Mouse (Mus musculus): ENCODE results near the gene Ap3b2. TPM values are rescaled to one million over a fixed set of nuclear protein-coding genes. Genes with fewer than 3 reads are reported as not detected.
"Not testable (repeated sequence)": the region's sequence is repeated elsewhere in the genome, so short reads cannot be mapped to it uniquely, and the experiment has no call there.

Gene Ap3b2
- polyA plus RNA-seq, 1 experiment from 2014 or later: 120 TPM

DNA sequence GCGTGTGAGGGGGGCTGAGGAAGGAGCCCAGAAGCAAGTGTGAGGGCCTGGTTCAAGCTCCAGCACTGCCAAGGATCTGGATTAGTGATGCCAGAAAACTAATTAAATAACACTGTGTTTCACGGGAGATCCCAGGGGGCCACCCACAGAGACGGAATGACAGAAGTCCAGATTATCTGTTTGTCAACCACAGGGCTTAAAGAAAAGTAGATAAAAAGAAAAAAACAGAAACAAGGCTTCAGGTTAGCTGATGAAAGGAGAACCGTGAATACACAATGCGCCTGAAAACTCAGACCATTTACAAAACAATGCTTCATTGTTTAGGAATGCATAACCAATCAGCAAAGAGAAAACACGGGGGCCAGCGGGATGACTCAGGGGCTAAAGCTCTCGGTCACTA, 12.9 kb downstream of the Ap3b2 start:
- no peak overlapping the region for H3K4me3 ChIP-seq (replicated peaks; ENCODE audit: low read length)
- no peak overlapping the region for H3K4me2 ChIP-seq (replicated peaks)
- no peaks in the 10 kb centered on the region for H3K9me3 ChIP-seq (ENCODE audit: control insufficient read depth, low read length)
- H3K36me3 ChIP-seq (replicated peaks; ENCODE audit: control insufficient read depth, insufficient read depth): peaks cover 40% of the 10 kb centered on the region
- 2% methylated on average over 8 of the region's 8 CpGs for WGBS
- H3K4me1 ChIP-seq (replicated peaks; ENCODE audit: control insufficient read depth, insufficient read depth, low read length): no peaks in the 10 kb centered on the region
- H3K9ac ChIP-seq: no peak overlapping the region
- H3K27ac ChIP-seq: no peak overlapping the region
- no peak for DNase-seq (ENCODE audit: low spot score)
- H3K27me3 ChIP-seq (ENCODE audit: control insufficient read depth, insufficient read depth, low read length): no peaks in the 10 kb centered on the region
- no peak for ATAC-seq (ENCODE audit: low FRiP score)

DNA sequence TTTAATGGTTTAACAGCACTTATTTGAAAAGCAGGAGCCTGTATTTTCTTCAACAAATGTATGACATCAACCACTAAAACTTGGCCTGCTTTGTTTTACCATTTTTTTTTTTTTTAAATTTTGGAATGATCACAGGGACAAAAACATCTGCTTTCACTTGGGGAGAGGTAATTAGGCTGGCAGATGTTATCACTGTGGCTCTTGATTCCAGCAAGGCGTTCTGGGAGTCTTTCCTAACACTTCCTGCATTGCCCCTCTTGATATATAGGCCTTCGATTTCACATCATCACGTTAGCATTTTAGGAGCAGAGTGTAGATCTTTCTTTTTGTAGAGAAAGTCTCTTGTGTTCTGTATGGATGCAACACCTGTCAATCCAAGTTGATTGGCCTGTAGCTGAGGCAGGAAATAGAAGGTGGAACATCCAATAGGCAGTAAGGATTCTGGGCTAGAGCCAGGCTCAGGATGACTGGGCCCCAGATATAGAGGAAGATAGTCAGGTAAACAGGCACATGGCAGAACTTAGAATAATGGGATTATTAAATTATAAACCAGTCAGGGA, 14.1 kb downstream of the Ap3b2 start:
- no peak overlapping the region for H3K9ac ChIP-seq
- H3K27ac ChIP-seq: no peak overlapping the region
- peaks cover 51% of the 10 kb centered on the region for H3K36me3 ChIP-seq (replicated peaks; ENCODE audit: control insufficient read depth, insufficient read depth)
- H3K9me3 ChIP-seq (ENCODE audit: control insufficient read depth, low read length): no peaks in the 10 kb centered on the region
- WGBS: 79% methylated on average over 3 of the region's 3 CpGs
- H3K4me1 ChIP-seq (replicated peaks; ENCODE audit: control insufficient read depth, insufficient read depth, low read length): no peaks in the 10 kb centered on the region
- H3K4me3 ChIP-seq (replicated peaks; ENCODE audit: low read length): no peak overlapping the region
- ATAC-seq (ENCODE audit: low FRiP score) (no peak), DNase-seq (ENCODE audit: low spot score) (no peak)
- no peaks in the 10 kb centered on the region for H3K27me3 ChIP-seq (ENCODE audit: control insufficient read depth, insufficient read depth, low read length)
- no peak overlapping the region for H3K4me2 ChIP-seq (replicated peaks)

DNA sequence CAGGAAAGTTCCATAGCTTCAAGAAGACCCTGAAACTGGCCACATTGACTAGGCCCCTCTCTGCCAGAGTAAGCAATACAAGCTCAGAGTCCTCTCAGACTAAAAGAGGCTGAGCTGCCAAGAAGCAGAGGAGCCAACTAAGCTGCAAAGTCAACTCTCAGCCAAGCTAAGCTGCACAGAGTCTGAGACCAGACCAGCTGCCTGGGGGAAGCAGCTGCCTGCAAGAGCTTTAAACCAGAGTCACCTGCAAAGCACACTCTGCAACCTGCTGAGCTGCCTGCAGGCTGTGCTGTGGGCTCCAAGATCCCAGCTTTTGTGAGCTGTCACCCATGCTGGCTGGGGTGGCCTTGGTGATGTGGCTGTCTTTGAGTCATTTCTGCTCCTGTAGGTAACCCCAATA, 15.5 kb downstream of the Ap3b2 start:
- not testable (repeated sequence) for H3K27me3 ChIP-seq (ENCODE audit: control insufficient read depth, insufficient read depth, low read length); H3K4me3 ChIP-seq (replicated peaks; ENCODE audit: low read length); ATAC-seq (ENCODE audit: low FRiP score); H3K4me2 ChIP-seq (replicated peaks); H3K27ac ChIP-seq; H3K4me1 ChIP-seq (replicated peaks; ENCODE audit: control insufficient read depth, insufficient read depth, low read length); DNase-seq (ENCODE audit: low spot score); H3K9me3 ChIP-seq (ENCODE audit: control insufficient read depth, low read length); H3K9ac ChIP-seq
- peaks cover 46% of the 10 kb centered on the region for H3K36me3 ChIP-seq (replicated peaks; ENCODE audit: control insufficient read depth, insufficient read depth)

DNA sequence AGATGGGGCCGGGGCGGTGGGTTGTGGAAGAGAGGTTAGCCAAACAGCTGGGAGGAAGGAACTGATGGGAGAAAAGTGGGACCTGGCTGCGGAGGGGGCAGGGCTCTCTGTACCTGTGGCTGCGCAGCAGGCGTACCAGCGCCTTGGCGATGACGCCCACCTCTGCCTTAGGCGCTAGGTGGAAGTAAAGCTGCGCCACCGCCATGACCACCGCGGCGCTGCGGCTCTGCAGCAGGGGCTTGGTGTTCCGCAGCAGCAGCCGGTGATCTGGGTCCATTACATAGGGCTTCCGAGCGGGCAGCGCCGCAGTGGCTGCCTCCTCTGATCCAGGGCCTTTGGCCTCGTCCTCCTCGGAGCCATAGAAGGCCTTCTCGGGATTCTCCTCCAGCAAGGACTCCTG, 16.9 kb downstream of the Ap3b2 start:
- WGBS: 9% methylated on average over 24 of the region's 24 CpGs
- no peak for DNase-seq (ENCODE audit: low spot score)
- peaks cover 48% of the 10 kb centered on the region for H3K36me3 ChIP-seq (replicated peaks; ENCODE audit: control insufficient read depth, insufficient read depth)
- ATAC-seq (ENCODE audit: low FRiP score): peak; percentile 64; the same call in 1 of the 2 replicates
- no peaks in the 10 kb centered on the region for H3K27me3 ChIP-seq (ENCODE audit: control insufficient read depth, insufficient read depth, low read length)
- no peak overlapping the region for H3K9ac ChIP-seq
- H3K9me3 ChIP-seq (ENCODE audit: control insufficient read depth, low read length): no peaks in the 10 kb centered on the region
- no peak overlapping the region for H3K27ac ChIP-seq
- H3K4me3 ChIP-seq (replicated peaks; ENCODE audit: low read length): no peak overlapping the region
- H3K4me1 ChIP-seq (replicated peaks; ENCODE audit: control insufficient read depth, insufficient read depth, low read length): no peaks in the 10 kb centered on the region
- peak overlapping the region; percentile 19; the same call in 1 of the 2 replicates for H3K4me2 ChIP-seq (replicated peaks)

DNA sequence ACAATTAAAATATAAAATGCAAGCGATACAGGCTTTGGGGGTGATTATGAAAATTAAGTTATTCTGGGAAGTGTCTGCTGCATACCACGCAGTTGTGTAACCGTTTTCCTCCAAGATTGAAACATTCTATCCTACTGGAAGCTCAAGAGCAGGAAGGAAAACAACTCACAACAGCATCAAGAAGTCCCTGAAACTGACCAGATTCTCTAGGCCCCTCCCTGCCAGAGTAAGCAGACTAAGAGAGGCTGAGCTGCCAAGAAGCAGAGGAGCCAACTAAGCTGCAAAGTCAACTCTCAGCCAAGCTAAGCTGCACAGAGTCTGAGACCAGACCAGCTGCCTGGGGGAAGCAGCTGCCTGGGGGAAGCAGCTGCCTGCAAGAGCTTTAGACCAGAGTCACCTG, 18.5 kb downstream of the Ap3b2 start:
- DNase-seq (ENCODE audit: low spot score): no peak
- Histone ChIP-seq H3K4me3 (replicated peaks; ENCODE audit: low read length) (no peak overlapping the region), H3K27ac (no peak overlapping the region), H3K4me2 (replicated peaks) (no peak overlapping the region), H3K27me3 (ENCODE audit: control insufficient read depth, insufficient read depth, low read length) (no peaks in the 10 kb centered on the region), H3K9me3 (ENCODE audit: control insufficient read depth, low read length) (no peaks in the 10 kb centered on the region), H3K4me1 (replicated peaks; ENCODE audit: control insufficient read depth, insufficient read depth, low read length) (no peaks in the 10 kb centered on the region), H3K36me3 (replicated peaks; ENCODE audit: control insufficient read depth, insufficient read depth) (peaks cover 64% of the 10 kb centered on the region), H3K9ac (no peak overlapping the region)
- WGBS: 85% methylated on average over 3 of the region's 3 CpGs
- ATAC-seq (ENCODE audit: low FRiP score): no peak

DNA sequence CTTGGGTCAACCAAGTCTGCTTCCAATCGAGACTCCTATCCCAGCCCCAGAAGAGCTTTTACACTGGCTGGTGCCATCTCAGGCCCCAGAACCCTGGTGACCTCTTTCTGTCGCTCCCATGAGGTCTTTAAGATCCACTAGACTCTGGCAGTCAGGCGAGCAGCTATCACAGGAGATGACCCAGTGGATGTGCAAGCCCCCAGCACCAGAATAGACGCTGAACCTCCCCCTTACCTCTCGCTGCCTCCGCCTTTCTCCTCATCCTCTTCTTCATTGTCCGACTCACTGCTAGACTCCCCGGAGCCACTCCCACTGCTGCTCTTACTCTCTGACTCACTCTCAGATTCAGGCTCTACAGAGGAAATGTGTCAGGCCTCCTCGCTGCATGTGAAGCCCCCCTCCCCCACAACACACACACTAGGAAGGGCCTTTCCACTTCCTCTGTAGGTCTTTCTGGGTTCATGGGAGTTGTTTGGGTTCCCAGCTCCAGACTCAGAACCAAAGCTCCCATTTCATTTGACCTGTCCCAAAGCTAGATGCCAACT, 28.7 kb downstream of the Ap3b2 start:
- peaks cover 85% of the 10 kb centered on the region for H3K36me3 ChIP-seq (replicated peaks; ENCODE audit: control insufficient read depth, insufficient read depth)
- no peak overlapping the region for H3K4me3 ChIP-seq (replicated peaks; ENCODE audit: low read length)
- 80% methylated on average over 9 of the region's 9 CpGs for WGBS
- H3K4me1 ChIP-seq (replicated peaks; ENCODE audit: control insufficient read depth, insufficient read depth, low read length): no peaks in the 10 kb centered on the region
- no peaks in the 10 kb centered on the region for H3K9me3 ChIP-seq (ENCODE audit: control insufficient read depth, low read length)
- H3K9ac ChIP-seq: no peak overlapping the region
- H3K27me3 ChIP-seq (ENCODE audit: control insufficient read depth, insufficient read depth, low read length): no peaks in the 10 kb centered on the region
- no peak overlapping the region for H3K4me2 ChIP-seq (replicated peaks)
- no peak overlapping the region for H3K27ac ChIP-seq
- DNase-seq (ENCODE audit: low spot score) (no peak), ATAC-seq (ENCODE audit: low FRiP score) (no peak)

DNA sequence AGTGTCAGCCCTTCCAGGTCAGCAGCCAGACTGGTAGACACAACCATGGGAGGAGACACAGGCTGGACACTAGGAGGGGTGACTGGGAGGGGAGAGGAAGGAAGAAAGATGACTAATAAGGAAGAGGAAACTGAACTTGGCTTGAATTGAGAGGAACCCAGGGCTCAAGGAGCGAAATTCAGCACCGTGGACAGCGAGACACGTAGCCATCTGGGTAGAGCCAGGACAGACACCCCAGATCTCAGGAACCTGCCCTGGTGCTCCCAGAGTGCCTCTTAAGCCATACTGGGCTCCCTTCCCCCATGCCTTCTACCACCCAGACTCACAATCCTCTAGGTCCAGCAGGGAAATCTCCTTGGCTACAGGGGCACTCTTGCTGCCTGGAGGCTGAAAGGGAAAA, 29.6 kb downstream of the Ap3b2 start:
- peak; percentile 36 for DNase-seq (ENCODE audit: low spot score)
- Histone ChIP-seq H3K4me2 (replicated peaks) (no peak overlapping the region), H3K27ac (no peak overlapping the region), H3K9me3 (ENCODE audit: control insufficient read depth, low read length) (no peaks in the 10 kb centered on the region), H3K4me1 (replicated peaks; ENCODE audit: control insufficient read depth, insufficient read depth, low read length) (no peaks in the 10 kb centered on the region), H3K9ac (no peak overlapping the region), H3K4me3 (replicated peaks; ENCODE audit: low read length) (no peak overlapping the region), H3K27me3 (ENCODE audit: control insufficient read depth, insufficient read depth, low read length) (no peaks in the 10 kb centered on the region), H3K36me3 (replicated peaks; ENCODE audit: control insufficient read depth, insufficient read depth) (peaks cover 78% of the 10 kb centered on the region)
- ATAC-seq (ENCODE audit: low FRiP score): no peak
- 8% methylated on average over 4 of the region's 4 CpGs for WGBS

DNA sequence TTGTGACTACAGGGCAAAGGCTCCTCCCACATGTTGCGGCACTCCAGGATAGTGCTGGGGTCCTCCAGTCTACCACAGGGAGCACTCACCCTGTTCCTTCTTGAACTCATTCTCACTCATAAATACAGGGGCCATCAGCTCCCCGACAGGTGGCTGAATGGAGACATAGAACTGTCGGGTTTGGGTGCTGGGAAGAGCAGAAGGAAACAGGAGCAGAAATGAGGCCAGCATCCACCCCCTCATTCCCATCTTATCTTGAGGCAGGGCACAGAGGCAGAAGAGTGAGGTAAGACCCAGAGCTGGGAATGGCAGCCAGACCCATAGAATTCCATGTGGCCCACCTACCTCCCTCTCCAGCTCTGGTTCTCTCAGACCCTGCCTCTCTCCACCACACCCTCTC, 30.9 kb downstream of the Ap3b2 start:
- no peak for DNase-seq (ENCODE audit: low spot score)
- ATAC-seq (ENCODE audit: low FRiP score): no peak
- Histone ChIP-seq H3K4me1 (replicated peaks; ENCODE audit: control insufficient read depth, insufficient read depth, low read length) (no peaks in the 10 kb centered on the region), H3K4me2 (replicated peaks) (no peak overlapping the region), H3K9ac (no peak overlapping the region), H3K27me3 (ENCODE audit: control insufficient read depth, insufficient read depth, low read length) (0 out of 2 replicates have a peak, but pooled peaks cover 7% of the 10 kb centered on the region), H3K27ac (no peak overlapping the region), H3K36me3 (replicated peaks; ENCODE audit: control insufficient read depth, insufficient read depth) (peaks cover 71% of the 10 kb centered on the region), H3K4me3 (replicated peaks; ENCODE audit: low read length) (no peak overlapping the region), H3K9me3 (ENCODE audit: control insufficient read depth, low read length) (no peaks in the 10 kb centered on the region)
- WGBS: 87% methylated on average over 3 of the region's 3 CpGs

DNA sequence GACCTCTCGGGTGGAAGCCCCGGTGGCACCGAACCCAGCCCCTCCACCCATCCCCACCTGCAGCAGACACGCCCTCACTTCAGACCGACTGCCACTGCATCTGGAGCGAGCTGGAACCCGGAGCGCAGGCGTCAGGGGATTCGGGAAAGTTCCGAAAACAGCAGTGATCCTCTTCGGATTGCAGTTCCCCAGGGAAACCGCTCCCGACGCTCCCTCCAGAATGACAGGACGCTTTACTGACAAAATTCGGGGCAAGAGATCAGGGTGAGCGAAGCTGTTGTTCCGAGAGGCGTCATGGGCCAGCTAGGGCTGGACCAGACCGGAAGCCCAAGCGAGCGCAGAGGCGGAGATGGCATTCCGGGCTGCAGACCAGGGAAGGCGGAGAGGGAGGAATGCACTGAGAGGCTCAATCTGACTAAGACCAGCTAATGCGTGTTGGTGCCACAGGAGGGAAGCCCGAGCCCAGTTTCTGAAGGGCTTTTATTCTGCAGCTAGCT, 38.5 kb downstream of the Ap3b2 start, which contains the start of gene Cpeb1:
Gene Cpeb1, minus strand, starts transcription at position 311 of the 497 bp plus-strand sequence.
- Histone ChIP-seq H3K9ac (peak within 1 kb of the TSS; percentile 60), H3K27ac (no peak within 1 kb of the TSS), H3K27me3 (ENCODE audit: control insufficient read depth, insufficient read depth, low read length) (peaks cover 78% of the 10 kb centered on the region), H3K4me2 (replicated peaks) (peak within 1 kb of the TSS; percentile 95), H3K4me1 (replicated peaks; ENCODE audit: control insufficient read depth, insufficient read depth, low read length) (peaks cover 16% of the 10 kb centered on the region), H3K4me3 (replicated peaks; ENCODE audit: low read length) (peak within 1 kb of the TSS; percentile 59), H3K9me3 (ENCODE audit: control insufficient read depth, low read length) (no peaks in the 10 kb centered on the region), H3K36me3 (replicated peaks; ENCODE audit: control insufficient read depth, insufficient read depth) (peaks cover 3% of the 10 kb centered on the region; the same call in 1 of the 2 replicates)
- peak; percentile 55; the same call in 1 of the 2 replicates for ATAC-seq (ENCODE audit: low FRiP score)
- WGBS: under 1% methylated on average over 28 of the region's 28 CpGs
- peak; percentile 68 for DNase-seq (ENCODE audit: low spot score)
